Mouse (Mus musculus) heart, embryonic 13.5 days (tissue): Measurements from ENCODE around the gene Mki67. TPM values are rescaled to one million over a fixed set of nuclear protein-coding genes. Genes with fewer than 3 reads are reported as not detected.
"Not testable (repeated sequence)": the region's sequence is repeated elsewhere in the genome, so short reads cannot be mapped to it uniquely, and the experiment has no call there.

Experiments
- ATAC-seq: fragments of 200-750 bp; cut with Nextera tagmentation; 2 replicates; pipeline ENCODE4 v1.8.0; 2017; ENCODE audit warnings: moderate TSS enrichment; ENCODE audit not compliant: insufficient number of reproducible peaks, low FRiP score, low TSS enrichment; ENCODE audit errors: extremely low read depth
- H3K27ac ChIP-seq: fragments of 300-500 bp; sonication (generic); replicated peaks from 2 replicates; pipeline ENCODE4 v1.5.1; 2015; ENCODE audit warnings: moderate library complexity, mild to moderate bottlenecking, inconsistent platforms
- H3K27me3 ChIP-seq: fragments of 300-500 bp; sonication (generic); replicated peaks from 2 replicates; pipeline ENCODE4 v1.6.1; 2015; ENCODE audit warnings: mild to moderate bottlenecking, inconsistent platforms
- H3K36me3 ChIP-seq: fragments of 300-500 bp; sonication (generic); 2 replicates; pipeline ENCODE4 v1.6.1; 2015; ENCODE audit warnings: mild to moderate bottlenecking, inconsistent platforms
- H3K4me1 ChIP-seq: fragments of 300-500 bp; sonication (generic); 2 replicates; pipeline ENCODE4 v1.6.1; 2015; ENCODE audit warnings: inconsistent platforms
- H3K4me2 ChIP-seq: fragments of 300-500 bp; sonication (generic); 2 replicates; pipeline ENCODE4 v1.6.1; 2015; ENCODE audit warnings: inconsistent platforms, mild to moderate bottlenecking, moderate library complexity
- H3K4me3 ChIP-seq: fragments of 300-500 bp; sonication (generic); 2 replicates; pipeline ENCODE4 v1.5.1; 2015; ENCODE audit warnings: moderate library complexity, mild to moderate bottlenecking, inconsistent platforms
- H3K9ac ChIP-seq: fragments of 300-500 bp; sonication (generic); 2 replicates; pipeline ENCODE4 v1.6.1; 2015; ENCODE audit warnings: inconsistent platforms, mild to moderate bottlenecking, moderate library complexity
- H3K9me3 ChIP-seq: fragments of 300-500 bp; sonication (generic); 2 replicates; pipeline ENCODE4 v1.6.1; 2016; ENCODE audit warnings: inconsistent platforms
- WGBS: fragments of 180-500 bp; shearing (Covaris S2); methylation state at CpG from one replicate; pipeline ENCODE4 v1.1.7; 2015; ENCODE audit warnings: mixed read lengths; 5-methylcytosine and 5-hydroxymethylcytosine counted together
- polyA plus RNA-seq: library from polyadenylated mRNA; unstranded; fragments of >200 nt; fragmentation: Nextera tagmentation; extraction: Ambion mirVana; gene quantifications from 2 replicates; pipeline ENCODE4 v1.2.1, GENCODE M21; 2015

The Mki67 gene
- polyA plus RNA-seq, 1 experiment from 2014 or later: 26.2 TPM

GRCm38 (mm10) chr7:135694796-135695195, 21.4 kb downstream of the Mki67 start:
- 89% methylated on average over 5 of the region's 5 CpGs for WGBS

GRCm38 (mm10) chr7:135694130-135694529, 22.0 kb downstream of the Mki67 start:
- Histone ChIP-seq H3K4me2 (no peak overlapping the region), H3K36me3 (peaks cover 99% of the 10 kb centered on the region), H3K9me3 (no peaks in the 10 kb centered on the region), H3K27ac (no peak overlapping the region), H3K9ac (no peak overlapping the region), H3K4me1 (peaks cover 19% of the 10 kb centered on the region), H3K27me3 (no peaks in the 10 kb centered on the region), H3K4me3 (no peak overlapping the region)
- 95% methylated on average over 4 of the region's 4 CpGs for WGBS
- ATAC-seq: no peak

More at GRCm38 (mm10) chr7:135694796-135695195, 21.4 kb downstream of the Mki67 start:
- Histone ChIP-seq H3K4me2 (no peak overlapping the region), H3K9ac (no peak overlapping the region), H3K27me3 (no peaks in the 10 kb centered on the region), H3K4me3 (no peak overlapping the region), H3K36me3 (peaks cover 99% of the 10 kb centered on the region), H3K27ac (no peak overlapping the region), H3K4me1 (peaks cover 21% of the 10 kb centered on the region), H3K9me3 (no peaks in the 10 kb centered on the region)
- no peak for ATAC-seq

GRCm38 (mm10) chr7:135691941-135692340, 24.2 kb downstream of the Mki67 start:
- no peak overlapping the region for H3K9ac ChIP-seq
- peaks cover 3% of the 10 kb centered on the region; the same call in 1 of the 2 replicates for H3K4me1 ChIP-seq
- no peak overlapping the region for H3K4me2 ChIP-seq
- WGBS: 88% methylated on average over 5 of the region's 5 CpGs
- H3K4me3 ChIP-seq: no peak overlapping the region
- no peaks in the 10 kb centered on the region for H3K27me3 ChIP-seq
- no peak for ATAC-seq
- H3K27ac ChIP-seq: no peak overlapping the region
- no peaks in the 10 kb centered on the region for H3K9me3 ChIP-seq
- H3K36me3 ChIP-seq: peaks cover 99% of the 10 kb centered on the region

- 92% methylated on average over 7 of the region's 7 CpGs for WGBS
- Histone ChIP-seq H3K9me3 (no peaks in the 10 kb centered on the region), H3K4me1 (no peaks in the 10 kb centered on the region), H3K36me3 (peaks cover 96% of the 10 kb centered on the region), H3K9ac (no peak overlapping the region), H3K27me3 (no peaks in the 10 kb centered on the region), H3K27ac (no peak overlapping the region), H3K4me2 (no peak overlapping the region), H3K4me3 (no peak overlapping the region)
- ATAC-seq: no peak
Measured at GRCm38 (mm10) chr7:135689396-135689795, 26.8 kb downstream of the Mki67 start.

- no peak overlapping the region for H3K4me2 ChIP-seq
- no peak overlapping the region for H3K27ac ChIP-seq
- no peaks in the 10 kb centered on the region for H3K4me1 ChIP-seq
- no peak for ATAC-seq
- no peaks in the 10 kb centered on the region for H3K9me3 ChIP-seq
- 72% methylated on average over 7 of the region's 7 CpGs for WGBS
- no peaks in the 10 kb centered on the region; the same call in 1 of the 2 replicates for H3K27me3 ChIP-seq
- no peak overlapping the region for H3K9ac ChIP-seq
- no peak overlapping the region for H3K4me3 ChIP-seq
- H3K36me3 ChIP-seq: peaks cover 52% of the 10 kb centered on the region
Measured at GRCm38 (mm10) chr7:135684938-135685337, 31.2 kb downstream of the Mki67 start.

- H3K4me2 ChIP-seq, H3K4me3 ChIP-seq, H3K27me3 ChIP-seq, ATAC-seq, H3K9me3 ChIP-seq, H3K27ac ChIP-seq, H3K4me1 ChIP-seq, H3K9ac ChIP-seq: not testable (repeated sequence)
- WGBS: 66% methylated on average over 4 of the region's 4 CpGs
- peaks cover 43% of the 10 kb centered on the region for H3K36me3 ChIP-seq
Measured at GRCm38 (mm10) chr7:135684098-135684497, 32.1 kb downstream of the Mki67 start.

DNA sequence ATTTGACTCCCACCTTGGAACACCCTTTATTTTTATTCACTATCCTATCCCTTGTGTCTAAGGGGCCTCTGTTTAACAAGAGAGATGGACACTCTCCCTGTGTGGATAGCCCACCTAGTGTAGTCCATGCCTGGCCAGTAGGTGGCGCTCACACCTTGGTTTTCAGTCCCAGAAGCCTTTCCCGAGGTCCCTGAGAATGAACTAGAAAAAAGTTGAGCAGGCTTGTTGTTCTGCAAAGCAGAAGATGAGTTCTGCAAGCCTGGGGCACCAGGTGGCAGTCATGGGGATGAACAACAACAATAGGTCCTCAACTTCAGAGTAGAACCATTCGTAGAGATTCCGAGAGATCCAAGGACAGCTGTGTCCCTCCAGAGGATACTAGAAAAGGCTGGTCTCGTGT, 35.8 kb downstream of the Mki67 start:
- Histone ChIP-seq H3K9ac (no peak overlapping the region), H3K9me3 (no peaks in the 10 kb centered on the region), H3K4me1 (peaks cover 10% of the 10 kb centered on the region), H3K27me3 (peaks cover 11% of the 10 kb centered on the region; the same call in 1 of the 2 replicates), H3K4me3 (no peak overlapping the region), H3K27ac (no peak overlapping the region), H3K4me2 (no peak overlapping the region), H3K36me3 (peaks cover 6% of the 10 kb centered on the region)
- no peak for ATAC-seq
- 67% methylated on average over 5 of the region's 5 CpGs for WGBS

GRCm38 (mm10) chr7:135676722-135677121, 39.4 kb downstream of the Mki67 start:
- Histone ChIP-seq H3K4me2 (no peak overlapping the region), H3K36me3 (no peaks in the 10 kb centered on the region), H3K9me3 (no peaks in the 10 kb centered on the region), H3K4me3 (no peak overlapping the region), H3K27ac (no peak overlapping the region), H3K27me3 (peaks cover 13% of the 10 kb centered on the region; the same call in 1 of the 2 replicates), H3K9ac (no peak overlapping the region), H3K4me1 (peaks cover 10% of the 10 kb centered on the region)
- ATAC-seq: no peak
- 44% methylated on average over 8 of the region's 8 CpGs for WGBS

DNA sequence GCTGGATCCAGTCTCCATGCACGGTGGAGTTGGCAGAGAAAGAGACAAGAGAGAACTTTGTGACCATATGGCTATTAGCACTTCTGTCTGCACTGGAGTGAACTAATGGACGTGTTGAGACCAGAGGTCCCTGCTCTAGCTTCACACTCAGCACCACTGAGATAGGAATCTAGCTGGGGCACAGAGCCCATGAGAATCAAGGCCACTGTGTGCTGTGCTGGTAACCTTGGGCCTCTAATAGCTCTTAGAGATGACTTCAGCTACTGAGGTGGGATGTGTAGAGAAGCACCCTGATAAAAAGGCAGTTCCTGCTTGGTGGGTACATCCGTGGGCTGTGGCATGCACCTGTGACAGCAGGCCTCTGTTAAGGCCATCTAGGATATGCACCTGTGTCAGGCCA, 42.6 kb downstream of the Mki67 start:
- Histone ChIP-seq H3K4me1 (peaks cover 10% of the 10 kb centered on the region), H3K27me3 (peaks cover 7% of the 10 kb centered on the region; the same call in 1 of the 2 replicates), H3K27ac (no peak overlapping the region), H3K4me3 (no peak overlapping the region), H3K36me3 (no peaks in the 10 kb centered on the region), H3K4me2 (no peak overlapping the region), H3K9me3 (no peaks in the 10 kb centered on the region), H3K9ac (no peak overlapping the region)
- 50% methylated on average over 3 of the region's 3 CpGs for WGBS
- no peak for ATAC-seq

DNA sequence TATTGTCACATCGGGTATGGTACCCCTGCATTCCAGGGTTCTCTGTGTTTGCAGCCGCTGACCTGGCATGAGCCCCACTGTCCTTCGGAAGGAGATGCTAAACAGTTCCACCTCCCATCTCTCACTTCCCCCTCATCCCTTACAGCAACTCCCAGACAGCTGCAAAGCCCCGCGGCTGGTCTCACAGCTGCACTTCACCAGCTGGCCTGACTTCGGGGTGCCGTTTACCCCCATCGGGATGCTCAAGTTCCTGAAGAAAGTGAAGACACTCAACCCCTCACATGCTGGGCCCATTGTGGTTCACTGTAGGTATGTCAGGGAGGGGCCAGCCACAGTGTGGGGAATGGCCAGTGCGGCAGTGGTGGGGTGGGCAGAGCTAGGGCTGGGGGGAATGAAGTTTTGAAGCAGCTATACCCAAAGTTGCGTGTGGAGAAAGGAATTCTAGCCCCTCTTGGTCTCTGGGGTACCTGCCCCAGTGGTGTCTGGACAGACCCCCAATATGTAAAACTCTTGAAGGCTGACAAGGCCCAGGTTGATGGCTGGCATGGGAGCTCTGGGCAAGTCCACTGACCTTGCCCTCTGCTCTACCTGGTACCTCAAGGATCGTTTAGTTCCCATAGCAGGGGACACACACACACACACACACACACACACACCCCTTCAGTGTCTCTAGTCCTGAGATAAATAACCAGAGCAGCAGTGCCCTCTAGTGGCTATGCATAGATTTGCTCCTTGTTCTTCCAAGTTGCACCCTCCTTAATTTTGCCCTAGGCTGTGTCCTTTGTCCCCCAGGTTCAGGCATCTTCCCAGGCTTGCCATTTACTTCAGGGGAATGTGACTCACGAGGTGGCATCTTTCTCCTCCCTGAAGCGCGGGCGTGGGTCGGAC, 47.1 kb downstream of the Mki67 start:
- H3K27me3 ChIP-seq: no peaks in the 10 kb centered on the region
- 37% methylated on average over 16 of the region's 16 CpGs for WGBS
- H3K4me2 ChIP-seq: no peak overlapping the region
- H3K4me3 ChIP-seq: no peak overlapping the region
- H3K36me3 ChIP-seq: no peaks in the 10 kb centered on the region
- no peaks in the 10 kb centered on the region for H3K9me3 ChIP-seq
- no peak for ATAC-seq
- H3K27ac ChIP-seq: no peak overlapping the region
- no peaks in the 10 kb centered on the region for H3K4me1 ChIP-seq
- no peak overlapping the region for H3K9ac ChIP-seq

DNA sequence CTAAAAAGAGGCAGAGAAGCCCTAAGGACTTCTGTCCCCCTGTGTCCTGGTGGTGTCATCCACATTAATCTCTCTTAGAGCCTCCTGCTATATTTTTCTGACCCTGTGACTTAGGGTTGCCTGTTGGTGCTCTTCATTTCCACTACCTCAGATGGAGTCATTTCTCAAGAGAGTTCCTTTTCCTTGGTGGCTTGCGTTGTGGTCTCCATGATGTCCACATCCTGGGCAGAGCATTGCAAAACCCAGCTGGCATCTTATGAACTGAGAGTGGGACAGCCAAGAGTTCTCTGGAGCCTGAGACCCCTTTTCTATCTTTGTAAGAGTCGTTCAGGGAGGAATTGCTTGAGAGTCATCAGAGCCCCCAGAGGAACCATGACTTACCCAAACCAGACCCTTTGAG, 49.8 kb downstream of the Mki67 start:
- H3K9ac ChIP-seq: no peak overlapping the region
- no peak for ATAC-seq
- WGBS: 78% methylated on average over 2 of the region's 2 CpGs
- H3K9me3 ChIP-seq: no peaks in the 10 kb centered on the region
- no peak overlapping the region for H3K27ac ChIP-seq
- H3K4me2 ChIP-seq: no peak overlapping the region
- no peaks in the 10 kb centered on the region for H3K4me1 ChIP-seq
- H3K27me3 ChIP-seq: no peaks in the 10 kb centered on the region
- no peak overlapping the region for H3K4me3 ChIP-seq
- H3K36me3 ChIP-seq: no peaks in the 10 kb centered on the region

DNA sequence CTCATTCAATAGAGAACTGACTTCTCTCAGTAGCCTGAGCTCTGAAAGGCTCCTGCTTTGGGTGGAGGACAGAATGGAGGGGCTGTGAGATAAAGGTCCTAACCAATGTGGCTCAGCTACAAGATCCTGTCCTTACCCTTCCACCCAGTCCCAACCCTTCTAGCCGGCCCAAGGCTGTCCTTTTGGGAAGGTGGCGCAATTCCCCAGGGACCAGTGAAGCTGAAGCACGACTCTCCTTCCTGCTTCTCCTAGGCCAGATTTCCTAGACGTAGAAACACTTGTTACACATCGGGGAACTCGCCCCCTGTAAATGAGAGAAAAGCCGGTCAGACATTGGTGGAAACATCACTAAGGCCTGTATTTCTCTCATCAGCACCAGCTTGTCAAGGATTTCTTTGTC, 52.0 kb downstream of the Mki67 start:
- Histone ChIP-seq H3K4me1 (no peaks in the 10 kb centered on the region), H3K4me3 (no peak overlapping the region), H3K27ac (no peak overlapping the region), H3K9me3 (no peaks in the 10 kb centered on the region), H3K27me3 (no peaks in the 10 kb centered on the region), H3K4me2 (no peak overlapping the region), H3K36me3 (no peaks in the 10 kb centered on the region), H3K9ac (no peak overlapping the region)
- no peak for ATAC-seq
- WGBS: 80% methylated on average over 7 of the region's 7 CpGs
